Mouse (Mus musculus) hindbrain, embryonic 16.5 days (tissue): ENCODE data around the gene B3gnt6. TPM values are rescaled to one million over a fixed set of nuclear protein-coding genes. Genes with fewer than 3 reads are reported as not detected.

Source experiments
- ATAC-seq: fragments of 200-750 bp; cut with Nextera tagmentation; 2 replicates; pipeline ENCODE4 v1.8.0; 2017; ENCODE audit warnings: moderate TSS enrichment, moderate library complexity
- H3K27ac ChIP-seq: fragments of 300-500 bp; sonication (generic); 2 replicates; pipeline ENCODE4 v1.5.1; 2014; ENCODE audit warnings: low read depth, mild to moderate bottlenecking, control low read depth, low read length, moderate library complexity
- H3K27me3 ChIP-seq: fragments of 300-500 bp; sonication (generic); replicated peaks from 2 replicates; pipeline ENCODE4 v1.6.1; 2014; ENCODE audit warnings: low read length; ENCODE audit not compliant: control insufficient read depth, insufficient read depth
- H3K36me3 ChIP-seq: fragments of 300-500 bp; sonication (generic); 2 replicates; pipeline ENCODE4 v1.6.1; 2014; ENCODE audit warnings: mild to moderate bottlenecking, low read length, moderate library complexity, mixed read lengths; ENCODE audit not compliant: control insufficient read depth, insufficient read depth
- H3K4me1 ChIP-seq: fragments of 300-500 bp; sonication (generic); 2 replicates; pipeline ENCODE4 v1.6.1; 2014; ENCODE audit warnings: low read depth, low read length; ENCODE audit not compliant: control insufficient read depth, insufficient read depth
- H3K4me2 ChIP-seq: fragments of 300-500 bp; sonication (generic); 2 replicates; pipeline ENCODE4 v1.6.1; 2014; ENCODE audit warnings: mild to moderate bottlenecking, low read length, control low read depth, moderate library complexity
- H3K4me3 ChIP-seq: fragments of 300-500 bp; sonication (generic); 2 replicates; pipeline ENCODE4 v1.5.1; 2014; ENCODE audit warnings: mild to moderate bottlenecking, low read length, control low read depth, moderate library complexity
- H3K9ac ChIP-seq: fragments of 300-500 bp; sonication (generic); 2 replicates; pipeline ENCODE4 v1.6.1; 2014; ENCODE audit warnings: low read depth, mild to moderate bottlenecking, control low read depth, low read length, moderate library complexity
- H3K9me3 ChIP-seq: fragments of 300-500 bp; sonication (generic); 2 replicates; pipeline ENCODE4 v1.6.1; 2014; ENCODE audit warnings: mild to moderate bottlenecking, low read length, moderate library complexity; ENCODE audit not compliant: control insufficient read depth
- WGBS: fragments of 180-500 bp; shearing (Covaris S2); extraction: QIAGEN DNeasy Blood & Tissue Kit; methylation state at CpG from one replicate; pipeline ENCODE4 v1.1.7; 2014; 5-methylcytosine and 5-hydroxymethylcytosine counted together
- polyA plus RNA-seq: library from polyadenylated mRNA; unstranded; fragments of >200 nt; fragmentation: Nextera tagmentation; extraction: Ambion mirVana; gene quantifications from 2 replicates; pipeline ENCODE4 v1.2.1, GENCODE M21; 2015

The B3gnt6 gene
- polyA plus RNA-seq, 1 experiment from 2014 or later, result 0.78 TPM

GRCm38 (mm10) chr7:98146447-98146845, 52.8 kb downstream of the B3gnt6 start:
- no peaks in the 10 kb centered on the region for H3K27me3 ChIP-seq
- no peak overlapping the region for H3K4me2 ChIP-seq
- no peak overlapping the region for H3K27ac ChIP-seq
- H3K4me1 ChIP-seq, result peaks cover 5% of the 10 kb centered on the region
- 85% methylated on average over 8 of the region's 8 CpGs for WGBS
- no peak overlapping the region for H3K4me3 ChIP-seq
- no peak overlapping the region for H3K9ac ChIP-seq
- no peaks in the 10 kb centered on the region for H3K9me3 ChIP-seq
- no peak for ATAC-seq
- 0 out of 2 replicates have a peak, but pooled peaks cover 3% of the 10 kb centered on the region for H3K36me3 ChIP-seq

DNA sequence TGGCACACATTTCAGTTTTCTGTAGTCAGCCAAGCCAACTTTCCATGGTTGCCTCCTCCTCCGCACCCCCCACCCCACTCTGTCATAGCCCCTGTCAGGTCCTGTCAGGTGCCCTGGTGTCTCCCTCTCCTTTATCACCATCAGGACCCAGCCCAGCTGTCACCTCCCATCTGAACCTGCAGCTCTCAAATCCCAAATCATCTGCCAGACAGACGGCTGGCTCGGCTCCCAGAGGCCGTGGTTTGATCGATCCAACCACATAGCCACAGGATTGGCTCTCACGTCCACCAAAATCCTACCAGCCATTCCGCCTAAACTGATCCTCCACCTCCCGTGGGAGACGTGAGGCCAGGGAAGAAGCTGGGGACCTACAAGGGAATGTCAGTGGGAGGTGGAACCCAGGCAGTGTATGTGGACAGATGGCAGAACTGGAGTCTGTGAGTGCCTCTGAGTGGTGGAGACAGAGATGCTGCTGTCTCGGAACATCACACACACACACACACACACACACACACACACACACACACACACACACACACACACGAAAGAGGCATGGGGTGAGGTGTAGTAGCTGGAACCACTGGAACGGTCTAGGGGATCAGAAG, 53.3 kb downstream of the B3gnt6 start:
- H3K4me1 ChIP-seq, result peaks cover 5% of the 10 kb centered on the region
- H3K27ac ChIP-seq, result no peak overlapping the region
- H3K36me3 ChIP-seq, result 0 out of 2 replicates have a peak, but pooled peaks cover 3% of the 10 kb centered on the region
- no peak overlapping the region for H3K4me2 ChIP-seq
- no peak overlapping the region for H3K9ac ChIP-seq
- H3K9me3 ChIP-seq, result no peaks in the 10 kb centered on the region
- no peaks in the 10 kb centered on the region for H3K27me3 ChIP-seq
- ATAC-seq, result no peak
- 82% methylated on average over 12 of the region's 12 CpGs for WGBS
- no peak overlapping the region for H3K4me3 ChIP-seq

- H3K27ac ChIP-seq, result no peak within 1 kb of the TSS
- H3K9ac ChIP-seq, result no peak within 1 kb of the TSS
- no peak within 1 kb of the TSS for H3K4me3 ChIP-seq
- 91% methylated on average over 5 of the region's 5 CpGs for WGBS
- H3K36me3 ChIP-seq, result 0 out of 2 replicates have a peak, but pooled peaks cover 3% of the 10 kb centered on the region
- H3K4me2 ChIP-seq, result no peak within 1 kb of the TSS
- H3K27me3 ChIP-seq, result no peaks in the 10 kb centered on the region
- H3K9me3 ChIP-seq, result no peaks in the 10 kb centered on the region
- no peak for ATAC-seq
- H3K4me1 ChIP-seq, result peaks cover 9% of the 10 kb centered on the region
Measured at GRCm38 (mm10) chr7:98145402-98145801, 53.9 kb downstream of the B3gnt6 start, which contains the start of gene Omp. TSS of gene Omp (minus strand) at chr7:98145502.

GRCm38 (mm10) chr7:98142648-98143047, 56.6 kb downstream of the B3gnt6 start:
- Histone ChIP-seq H3K27ac (no peak overlapping the region; the same call in 1 of the 2 replicates), H3K4me1 (peaks cover 11% of the 10 kb centered on the region), H3K36me3 (0 out of 2 replicates have a peak, but pooled peaks cover 3% of the 10 kb centered on the region), H3K4me3 (no peak overlapping the region), H3K4me2 (no peak overlapping the region), H3K9me3 (no peaks in the 10 kb centered on the region), H3K9ac (no peak overlapping the region), H3K27me3 (no peaks in the 10 kb centered on the region)
- ATAC-seq, result no peak
- WGBS, result 74% methylated on average over 3 of the region's 3 CpGs

Other genes with a start within 250 kb of the B3gnt6 start
- 13.9 and 22.8 TPM in 2 replicates for gene Myo7a, start 80.0 kb downstream of the B3gnt6 start, polyA plus RNA-seq
- 0.34 and 0.37 TPM in 2 replicates for gene Omp, start 54.0 kb downstream of the B3gnt6 start, polyA plus RNA-seq
- 27.3 and 31.4 TPM in 2 replicates for gene Capn5, start 21.2 kb downstream of the B3gnt6 start, polyA plus RNA-seq
- gene Acer3, start 121.7 kb upstream of the B3gnt6 start, polyA plus RNA-seq, result 26.9 and 29.5 TPM in 2 replicates
- 6.5 and 9.8 TPM in 2 replicates for gene Tsku, start 161.8 kb upstream of the B3gnt6 start, polyA plus RNA-seq
- 0.28 and 0.40 TPM in 2 replicates for gene Gucy2d, start 240.9 kb upstream of the B3gnt6 start, polyA plus RNA-seq